Mouse (Mus musculus): Measurements from ENCODE around the gene Acsl5. TPM values are rescaled to one million over a fixed set of nuclear protein-coding genes. Genes with fewer than 3 reads are reported as not detected.

The Acsl5 gene
- polyA plus RNA-seq, 1 experiment from 2014 or later, result 31.0 TPM

GRCm38 (mm10) chr19:55316901-55317300 lies 65.2 kb downstream of the Acsl5 start:
- 53% methylated on average over 10 of the region's 10 CpGs for WGBS

GRCm38 (mm10) chr19:55319036-55319435 lies 67.3 kb downstream of the Acsl5 start:
- H3K9ac ChIP-seq (ENCODE audit: low read depth, low read length), result no peak overlapping the region
- ATAC-seq (ENCODE audit: low read depth) (no peak), DNase-seq (ENCODE audit: low spot score) (no peak)
- no peak overlapping the region for H3K27ac ChIP-seq (replicated peaks; ENCODE audit: low read depth, low read length)
- no peak overlapping the region for H3K4me3 ChIP-seq (ENCODE audit: low read depth, low read length)
- H3K4me1 ChIP-seq (ENCODE audit: control insufficient read depth, insufficient read depth, low read length), result peaks cover 16% of the 10 kb centered on the region
- H3K36me3 ChIP-seq (ENCODE audit: control insufficient read depth, insufficient read depth, low read length), result peaks cover 18% of the 10 kb centered on the region; the same call in 1 of the 2 replicates
- 77% methylated on average over 3 of the region's 3 CpGs for WGBS
- H3K27me3 ChIP-seq (replicated peaks; ENCODE audit: control insufficient read depth, insufficient read depth, low read length), result no peaks in the 10 kb centered on the region
- H3K4me2 ChIP-seq (ENCODE audit: low read depth, low read length), result no peak overlapping the region
- H3K9me3 ChIP-seq (ENCODE audit: control insufficient read depth, low read length), result no peaks in the 10 kb centered on the region

More at GRCm38 (mm10) chr19:55316901-55317300, 65.2 kb downstream of the Acsl5 start:
- Histone ChIP-seq H3K27me3 (replicated peaks; ENCODE audit: control insufficient read depth, insufficient read depth, low read length) (no peaks in the 10 kb centered on the region), H3K4me2 (ENCODE audit: low read depth, low read length) (peak overlapping the region; percentile 94), H3K9me3 (ENCODE audit: control insufficient read depth, low read length) (no peaks in the 10 kb centered on the region), H3K36me3 (ENCODE audit: control insufficient read depth, insufficient read depth, low read length) (peaks cover 11% of the 10 kb centered on the region; the same call in 1 of the 2 replicates), H3K9ac (ENCODE audit: low read depth, low read length) (peak overlapping the region; percentile 85), H3K27ac (replicated peaks; ENCODE audit: low read depth, low read length) (no peak overlapping the region), H3K4me3 (ENCODE audit: low read depth, low read length) (peak overlapping the region; percentile 89), H3K4me1 (ENCODE audit: control insufficient read depth, insufficient read depth, low read length) (peaks cover 16% of the 10 kb centered on the region)
- DNase-seq (ENCODE audit: low spot score) (no peak), ATAC-seq (ENCODE audit: low read depth) (no peak)

- Histone ChIP-seq H3K4me1 (ENCODE audit: control insufficient read depth, insufficient read depth, low read length) (peaks cover 13% of the 10 kb centered on the region), H3K36me3 (ENCODE audit: control insufficient read depth, insufficient read depth, low read length) (peaks cover 23% of the 10 kb centered on the region; the same call in 1 of the 2 replicates), H3K4me3 (ENCODE audit: low read depth, low read length) (no peak overlapping the region), H3K27me3 (replicated peaks; ENCODE audit: control insufficient read depth, insufficient read depth, low read length) (no peaks in the 10 kb centered on the region), H3K4me2 (ENCODE audit: low read depth, low read length) (no peak overlapping the region), H3K9me3 (ENCODE audit: control insufficient read depth, low read length) (no peaks in the 10 kb centered on the region), H3K9ac (ENCODE audit: low read depth, low read length) (no peak overlapping the region), H3K27ac (replicated peaks; ENCODE audit: low read depth, low read length) (no peak overlapping the region)
- no peak for ATAC-seq (ENCODE audit: low read depth)
- 78% methylated on average over 5 of the region's 5 CpGs for WGBS
- no peak for DNase-seq (ENCODE audit: low spot score)
These were observed 67.8 kb downstream of the Acsl5 start for GRCm38 (mm10) chr19:55319521-55319920.

- Histone ChIP-seq H3K27ac (replicated peaks; ENCODE audit: low read depth, low read length) (no peak overlapping the region), H3K4me1 (ENCODE audit: control insufficient read depth, insufficient read depth, low read length) (no peaks in the 10 kb centered on the region), H3K4me3 (ENCODE audit: low read depth, low read length) (no peak overlapping the region), H3K4me2 (ENCODE audit: low read depth, low read length) (no peak overlapping the region), H3K36me3 (ENCODE audit: control insufficient read depth, insufficient read depth, low read length) (peaks cover 24% of the 10 kb centered on the region; the same call in 1 of the 2 replicates), H3K9me3 (ENCODE audit: control insufficient read depth, low read length) (no peaks in the 10 kb centered on the region), H3K27me3 (replicated peaks; ENCODE audit: control insufficient read depth, insufficient read depth, low read length) (no peaks in the 10 kb centered on the region), H3K9ac (ENCODE audit: low read depth, low read length) (no peak overlapping the region)
- 94% methylated on average over 8 of the region's 8 CpGs for WGBS
- DNase-seq (ENCODE audit: low spot score) (no peak), ATAC-seq (ENCODE audit: low read depth) (no peak)
These were observed 70.9 kb downstream of the Acsl5 start for GRCm38 (mm10) chr19:55322604-55323003.

GRCm38 (mm10) chr19:55327510-55327909 lies 75.8 kb downstream of the Acsl5 start:
- Histone ChIP-seq H3K9me3 (ENCODE audit: control insufficient read depth, low read length) (no peaks in the 10 kb centered on the region), H3K4me2 (ENCODE audit: low read depth, low read length) (no peak overlapping the region), H3K27ac (replicated peaks; ENCODE audit: low read depth, low read length) (no peak overlapping the region), H3K4me1 (ENCODE audit: control insufficient read depth, insufficient read depth, low read length) (no peaks in the 10 kb centered on the region), H3K36me3 (ENCODE audit: control insufficient read depth, insufficient read depth, low read length) (peaks cover 44% of the 10 kb centered on the region; the same call in 1 of the 2 replicates), H3K4me3 (ENCODE audit: low read depth, low read length) (no peak overlapping the region), H3K27me3 (replicated peaks; ENCODE audit: control insufficient read depth, insufficient read depth, low read length) (no peaks in the 10 kb centered on the region), H3K9ac (ENCODE audit: low read depth, low read length) (no peak overlapping the region)
- DNase-seq (ENCODE audit: low spot score) (no peak), ATAC-seq (ENCODE audit: low read depth) (no peak)
- 81% methylated on average over 4 of the region's 4 CpGs for WGBS

GRCm38 (mm10) chr19:55331776-55332175 lies 80.0 kb downstream of the Acsl5 start:
- Histone ChIP-seq H3K4me2 (ENCODE audit: low read depth, low read length) (no peak overlapping the region), H3K27me3 (replicated peaks; ENCODE audit: control insufficient read depth, insufficient read depth, low read length) (no peaks in the 10 kb centered on the region), H3K9ac (ENCODE audit: low read depth, low read length) (no peak overlapping the region), H3K36me3 (ENCODE audit: control insufficient read depth, insufficient read depth, low read length) (peaks cover 24% of the 10 kb centered on the region; the same call in 1 of the 2 replicates), H3K4me1 (ENCODE audit: control insufficient read depth, insufficient read depth, low read length) (no peaks in the 10 kb centered on the region), H3K4me3 (ENCODE audit: low read depth, low read length) (no peak overlapping the region), H3K27ac (replicated peaks; ENCODE audit: low read depth, low read length) (no peak overlapping the region), H3K9me3 (ENCODE audit: control insufficient read depth, low read length) (no peaks in the 10 kb centered on the region)
- DNase-seq (ENCODE audit: low spot score), result no peak
- ATAC-seq (ENCODE audit: low read depth), result no peak
- 89% methylated on average over 5 of the region's 5 CpGs for WGBS

GRCm38 (mm10) chr19:55332641-55333268 lies 81.0 kb downstream of the Acsl5 start:
- ATAC-seq (ENCODE audit: low read depth), result peak; percentile 89

GRCm38 (mm10) chr19:55335881-55336280 lies 84.1 kb downstream of the Acsl5 start:
- H3K9ac ChIP-seq (ENCODE audit: low read depth, low read length), result no peak overlapping the region
- H3K9me3 ChIP-seq (ENCODE audit: control insufficient read depth, low read length), result no peaks in the 10 kb centered on the region
- H3K4me2 ChIP-seq (ENCODE audit: low read depth, low read length), result no peak overlapping the region
- ATAC-seq (ENCODE audit: low read depth) (no peak), DNase-seq (ENCODE audit: low spot score) (peak; percentile 47)
- no peak overlapping the region for H3K4me3 ChIP-seq (ENCODE audit: low read depth, low read length)
- 83% methylated on average over 1 of the region's 1 CpGs for WGBS
- no peaks in the 10 kb centered on the region for H3K27me3 ChIP-seq (replicated peaks; ENCODE audit: control insufficient read depth, insufficient read depth, low read length)
- peaks cover 11% of the 10 kb centered on the region; the same call in 1 of the 2 replicates for H3K36me3 ChIP-seq (ENCODE audit: control insufficient read depth, insufficient read depth, low read length)
- H3K4me1 ChIP-seq (ENCODE audit: control insufficient read depth, insufficient read depth, low read length), result no peaks in the 10 kb centered on the region
- no peak overlapping the region for H3K27ac ChIP-seq (replicated peaks; ENCODE audit: low read depth, low read length)

More at GRCm38 (mm10) chr19:55332641-55333268, 81.0 kb downstream of the Acsl5 start:
- no peak overlapping the region for H3K4me2 ChIP-seq (ENCODE audit: low read depth, low read length)
- WGBS, result 87% methylated on average over 8 of the region's 8 CpGs
- no peak overlapping the region for H3K27ac ChIP-seq (replicated peaks; ENCODE audit: low read depth, low read length)
- no peaks in the 10 kb centered on the region for H3K4me1 ChIP-seq (ENCODE audit: control insufficient read depth, insufficient read depth, low read length)
- no peak overlapping the region for H3K4me3 ChIP-seq (ENCODE audit: low read depth, low read length)
- H3K9ac ChIP-seq (ENCODE audit: low read depth, low read length), result no peak overlapping the region
- H3K36me3 ChIP-seq (ENCODE audit: control insufficient read depth, insufficient read depth, low read length), result peaks cover 24% of the 10 kb centered on the region; the same call in 1 of the 2 replicates
- no peaks in the 10 kb centered on the region for H3K27me3 ChIP-seq (replicated peaks; ENCODE audit: control insufficient read depth, insufficient read depth, low read length)
- DNase-seq (ENCODE audit: low spot score), result peak; percentile 73
- no peaks in the 10 kb centered on the region for H3K9me3 ChIP-seq (ENCODE audit: control insufficient read depth, low read length)

- H3K27ac ChIP-seq (replicated peaks; ENCODE audit: low read depth, low read length), result no peak overlapping the region
- peaks cover 6% of the 10 kb centered on the region; the same call in 1 of the 2 replicates for H3K36me3 ChIP-seq (ENCODE audit: control insufficient read depth, insufficient read depth, low read length)
- DNase-seq (ENCODE audit: low spot score) (no peak), ATAC-seq (ENCODE audit: low read depth) (no peak)
- WGBS, result 86% methylated on average over 12 of the region's 12 CpGs
- H3K9ac ChIP-seq (ENCODE audit: low read depth, low read length), result no peak overlapping the region
- H3K4me2 ChIP-seq (ENCODE audit: low read depth, low read length), result no peak overlapping the region
- H3K4me1 ChIP-seq (ENCODE audit: control insufficient read depth, insufficient read depth, low read length), result no peaks in the 10 kb centered on the region
- no peak overlapping the region for H3K4me3 ChIP-seq (ENCODE audit: low read depth, low read length)
- no peaks in the 10 kb centered on the region for H3K27me3 ChIP-seq (replicated peaks; ENCODE audit: control insufficient read depth, insufficient read depth, low read length)
- no peaks in the 10 kb centered on the region for H3K9me3 ChIP-seq (ENCODE audit: control insufficient read depth, low read length)
These were observed 84.7 kb downstream of the Acsl5 start for GRCm38 (mm10) chr19:55336441-55336840.

Measured in embryonic facial prominence, embryonic 14.5 days (tissue).